Mouse (Mus musculus): ENCODE results near the gene Actr1a.

GRCm38 (mm10) chr19:46389872-46390271 lies 5.7 kb downstream of the Actr1a start:
- TF ChIP-seq GATA1 (IDR thresholded peaks at IDR 0.05; ENCODE audit: borderline replicate concordance, low read length) (no peak), FLI1 (IDR thresholded peaks at IDR 0.05; ENCODE audit: low read length) (no peak)
